Mouse (Mus musculus) forebrain, embryonic 12.5 days (tissue): ENCODE measurements around the gene Cemip. TPM values are rescaled to one million over a fixed set of nuclear protein-coding genes. Genes with fewer than 3 reads are reported as not detected.

Source experiments
- ATAC-seq: fragments of 200-750 bp; cut with Nextera tagmentation; 2 replicates; pipeline ENCODE4 v1.8.0; 2017; ENCODE audit warnings: moderate TSS enrichment; ENCODE audit not compliant: low FRiP score
- H3K27ac ChIP-seq: fragments of 300-500 bp; sonication (generic); 2 replicates; pipeline ENCODE4 v1.5.1; 2016; ENCODE audit warnings: mild to moderate bottlenecking
- H3K27me3 ChIP-seq: fragments of 300-500 bp; sonication (generic); 2 replicates; pipeline ENCODE4 v1.6.1; 2016; ENCODE audit warnings: mild to moderate bottlenecking
- H3K36me3 ChIP-seq: fragments of 300-500 bp; sonication (generic); replicated peaks from 2 replicates; pipeline ENCODE4 v1.6.1; 2016; ENCODE audit warnings: mild to moderate bottlenecking
- H3K4me1 ChIP-seq: fragments of 300-500 bp; sonication (generic); 2 replicates; pipeline ENCODE4 v1.6.1; 2016
- H3K4me2 ChIP-seq: fragments of 300-500 bp; sonication (generic); 2 replicates; pipeline ENCODE4 v1.6.1; 2016; ENCODE audit warnings: mild to moderate bottlenecking, moderate library complexity
- H3K4me3 ChIP-seq: fragments of 300-500 bp; sonication (generic); replicated peaks from 2 replicates; pipeline ENCODE4 v1.5.1; 2016; ENCODE audit warnings: mild to moderate bottlenecking
- H3K9ac ChIP-seq: fragments of 300-500 bp; sonication (generic); 2 replicates; pipeline ENCODE4 v1.6.1; 2016; ENCODE audit warnings: mild to moderate bottlenecking
- H3K9me3 ChIP-seq: fragments of 300-500 bp; sonication (generic); 2 replicates; pipeline ENCODE4 v1.6.1; 2016
- WGBS: fragments of 180-500 bp; shearing (Covaris S2); methylation state at CpG from one replicate; pipeline ENCODE4 v1.1.7; 2016; 5-methylcytosine and 5-hydroxymethylcytosine counted together
- polyA plus RNA-seq: library from polyadenylated mRNA; unstranded; fragments of >200 nt; fragmentation: Nextera tagmentation; extraction: Ambion mirVana; gene quantifications from 2 replicates; pipeline ENCODE4 v1.2.1, GENCODE M21; 2016

Gene Cemip
- polyA plus RNA-seq, 1 experiment from 2014 or later, result 0.63 TPM

GRCm38 (mm10) chr7:84042726-84043125, 43.6 kb downstream of the Cemip start:
- Histone ChIP-seq H3K9me3 (no peaks in the 10 kb centered on the region), H3K9ac (no peak overlapping the region), H3K36me3 (no peaks in the 10 kb centered on the region), H3K4me2 (no peak overlapping the region), H3K27ac (no peak overlapping the region), H3K27me3 (no peaks in the 10 kb centered on the region), H3K4me3 (no peak overlapping the region), H3K4me1 (no peaks in the 10 kb centered on the region)
- WGBS, result 76% methylated on average over 1 of the region's 1 CpGs
- ATAC-seq, result no peak

GRCm38 (mm10) chr7:84039856-84040522, 46.3 kb downstream of the Cemip start:
- Histone ChIP-seq H3K27ac (no peak overlapping the region), H3K4me2 (no peak overlapping the region), H3K4me1 (no peaks in the 10 kb centered on the region), H3K36me3 (no peaks in the 10 kb centered on the region), H3K4me3 (no peak overlapping the region), H3K27me3 (no peaks in the 10 kb centered on the region), H3K9me3 (no peaks in the 10 kb centered on the region), H3K9ac (no peak overlapping the region)
- ATAC-seq, result no peak
- 70% methylated on average over 8 of the region's 8 CpGs for WGBS

- Histone ChIP-seq H3K4me2 (no peak overlapping the region), H3K27me3 (no peaks in the 10 kb centered on the region), H3K4me1 (no peaks in the 10 kb centered on the region), H3K36me3 (no peaks in the 10 kb centered on the region), H3K9ac (no peak overlapping the region), H3K4me3 (no peak overlapping the region), H3K27ac (no peak overlapping the region), H3K9me3 (no peaks in the 10 kb centered on the region)
- WGBS, result 97% methylated on average over 10 of the region's 10 CpGs
- no peak for ATAC-seq
Observed at GRCm38 (mm10) chr7:84038642-84039041, 47.7 kb downstream of the Cemip start.

GRCm38 (mm10) chr7:84032831-84033230, 53.5 kb downstream of the Cemip start:
- H3K36me3 ChIP-seq, result no peaks in the 10 kb centered on the region
- WGBS, result 84% methylated on average over 1 of the region's 1 CpGs

DNA sequence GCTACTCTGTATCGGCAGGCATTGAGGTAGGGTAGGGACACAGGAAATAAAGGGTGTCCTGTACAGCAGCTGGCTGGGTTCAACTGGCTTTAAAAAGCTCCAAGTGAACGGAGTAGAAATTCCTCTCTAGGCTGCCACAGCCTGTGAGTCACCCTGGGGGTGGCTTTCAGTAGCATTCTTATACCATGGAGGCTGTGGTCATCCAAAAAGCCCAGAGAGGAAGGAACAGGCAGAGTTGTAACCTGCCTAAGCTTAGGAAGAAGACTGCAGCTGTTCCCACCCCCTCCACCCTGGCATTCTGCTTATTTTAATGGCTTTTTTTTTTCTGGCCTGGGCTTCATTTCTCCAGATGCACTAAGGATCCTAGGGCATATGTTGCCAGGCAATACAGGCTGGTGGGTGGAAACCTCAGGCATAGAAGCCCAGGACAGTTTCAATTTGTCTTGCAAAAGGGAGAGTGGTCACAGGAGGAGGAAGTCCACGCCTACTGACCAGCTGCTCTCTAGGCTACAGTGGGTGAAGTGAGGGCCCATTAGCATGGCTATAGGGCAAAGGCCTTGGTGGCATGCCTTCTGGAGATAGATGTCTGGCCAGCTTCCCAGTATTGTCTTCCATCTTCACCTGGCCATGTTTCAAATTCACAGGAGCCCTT, 57.1 kb downstream of the Cemip start:
- WGBS, result 75% methylated on average over 3 of the region's 3 CpGs
- Histone ChIP-seq H3K27me3 (no peaks in the 10 kb centered on the region), H3K36me3 (no peaks in the 10 kb centered on the region), H3K4me1 (no peaks in the 10 kb centered on the region), H3K4me3 (no peak overlapping the region), H3K4me2 (no peak overlapping the region), H3K9me3 (no peaks in the 10 kb centered on the region), H3K27ac (no peak overlapping the region), H3K9ac (no peak overlapping the region)
- no peak for ATAC-seq

More at GRCm38 (mm10) chr7:84032831-84033230, 53.5 kb downstream of the Cemip start:
- Histone ChIP-seq H3K27ac (no peak overlapping the region), H3K4me2 (no peak overlapping the region), H3K9me3 (no peaks in the 10 kb centered on the region), H3K9ac (no peak overlapping the region), H3K4me3 (no peak overlapping the region), H3K4me1 (no peaks in the 10 kb centered on the region), H3K27me3 (no peaks in the 10 kb centered on the region)
- ATAC-seq, result no peak

- Histone ChIP-seq H3K4me2 (no peak overlapping the region), H3K4me1 (no peaks in the 10 kb centered on the region), H3K27me3 (no peaks in the 10 kb centered on the region), H3K27ac (no peak overlapping the region), H3K9ac (no peak overlapping the region), H3K4me3 (no peak overlapping the region), H3K36me3 (no peaks in the 10 kb centered on the region), H3K9me3 (no peaks in the 10 kb centered on the region)
- 83% methylated on average over 4 of the region's 4 CpGs for whole genome bisulfite sequencing
- ATAC-seq, result no peak
Observed at GRCm38 (mm10) chr7:84028368-84028767, 57.9 kb downstream of the Cemip start.

DNA sequence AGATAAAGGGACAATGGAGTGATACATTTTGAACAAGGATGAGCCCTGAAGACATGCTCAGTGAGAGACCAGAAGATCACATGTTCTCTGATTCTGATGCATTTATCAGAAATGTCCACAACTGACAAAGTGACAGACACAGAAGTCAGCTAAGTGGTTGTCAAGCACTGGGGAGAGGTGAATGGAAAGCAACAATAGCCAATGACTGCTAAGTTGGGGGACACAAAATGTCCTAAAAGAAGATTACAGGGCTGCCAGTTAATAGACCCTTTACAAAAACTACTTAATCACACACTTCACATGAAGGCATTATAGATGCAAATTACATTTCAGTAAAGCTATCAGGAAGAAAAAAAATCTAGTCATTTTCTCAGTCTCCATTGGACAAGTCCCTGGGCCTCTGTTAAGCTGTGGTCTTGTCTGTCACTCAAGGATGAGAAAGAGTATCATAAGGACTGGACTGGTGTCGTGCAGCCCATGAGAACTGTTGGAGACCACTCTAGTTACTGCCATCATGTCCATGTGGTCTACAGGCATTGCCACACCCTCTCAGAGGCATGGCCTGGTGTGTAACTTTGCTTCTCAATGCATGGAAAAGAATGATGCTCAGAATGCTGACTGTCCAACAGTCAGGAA, 59.2 kb downstream of the Cemip start:
- H3K27ac ChIP-seq, result no peak overlapping the region
- H3K4me1 ChIP-seq, result no peaks in the 10 kb centered on the region
- ATAC-seq, result peak; percentile 60; the same call in 1 of the 2 replicates
- H3K4me3 ChIP-seq, result no peak overlapping the region
- no peak overlapping the region for H3K4me2 ChIP-seq
- H3K27me3 ChIP-seq, result no peaks in the 10 kb centered on the region
- H3K9ac ChIP-seq, result no peak overlapping the region
- H3K9me3 ChIP-seq, result no peaks in the 10 kb centered on the region
- 62% methylated on average over 1 of the region's 1 CpGs for WGBS
- no peaks in the 10 kb centered on the region for H3K36me3 ChIP-seq

- no peak overlapping the region for H3K9ac ChIP-seq
- no peaks in the 10 kb centered on the region for H3K36me3 ChIP-seq
- H3K4me3 ChIP-seq, result no peak overlapping the region
- no peak for ATAC-seq
- no peak overlapping the region for H3K4me2 ChIP-seq
- no peaks in the 10 kb centered on the region for H3K9me3 ChIP-seq
- WGBS, result 86% methylated on average over 4 of the region's 4 CpGs
- no peak overlapping the region for H3K27ac ChIP-seq
- H3K4me1 ChIP-seq, result no peaks in the 10 kb centered on the region
- no peaks in the 10 kb centered on the region for H3K27me3 ChIP-seq
Observed at GRCm38 (mm10) chr7:84026090-84026489, 60.2 kb downstream of the Cemip start.

GRCm38 (mm10) chr7:84023466-84023865, 62.8 kb downstream of the Cemip start:
- Histone ChIP-seq H3K36me3 (no peaks in the 10 kb centered on the region), H3K9ac (no peak overlapping the region), H3K4me1 (0 out of 2 replicates have a peak, but pooled peaks cover under 1% of the 10 kb centered on the region), H3K4me3 (no peak overlapping the region), H3K9me3 (no peaks in the 10 kb centered on the region), H3K27me3 (no peaks in the 10 kb centered on the region), H3K27ac (no peak overlapping the region), H3K4me2 (no peak overlapping the region)
- ATAC-seq, result no peak
- 77% methylated on average over 6 of the region's 6 CpGs for WGBS

- Histone ChIP-seq H3K4me3 (no peak overlapping the region), H3K4me2 (no peak overlapping the region), H3K9ac (no peak overlapping the region), H3K36me3 (no peaks in the 10 kb centered on the region), H3K9me3 (no peaks in the 10 kb centered on the region), H3K27me3 (no peaks in the 10 kb centered on the region), H3K4me1 (0 out of 2 replicates have a peak, but pooled peaks cover 4% of the 10 kb centered on the region), H3K27ac (no peak overlapping the region)
- no peak for ATAC-seq
- 90% methylated on average over 3 of the region's 3 CpGs for WGBS
Observed at GRCm38 (mm10) chr7:84022462-84022861, 63.8 kb downstream of the Cemip start.

DNA sequence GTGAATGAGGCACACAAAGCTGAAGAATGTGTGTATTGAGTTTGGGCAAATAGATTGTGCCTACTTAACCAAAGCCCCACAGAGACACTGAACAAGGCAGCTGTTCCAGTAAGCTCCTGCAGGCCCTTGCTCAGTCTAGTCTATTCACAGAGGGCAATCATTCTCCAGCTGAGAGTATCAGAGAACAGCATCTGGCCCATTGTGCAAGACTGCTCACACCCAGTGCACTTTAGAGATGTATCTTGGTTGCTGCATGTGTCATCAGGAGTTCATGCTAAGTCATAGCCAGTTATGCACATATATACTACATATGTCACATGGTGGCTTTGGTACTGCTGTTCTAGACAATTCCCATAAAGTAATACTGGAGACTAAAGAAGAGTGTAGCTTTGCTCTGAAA, 66.9 kb downstream of the Cemip start:
- H3K4me3 ChIP-seq, result no peak overlapping the region
- no peaks in the 10 kb centered on the region for H3K36me3 ChIP-seq
- H3K9ac ChIP-seq, result no peak overlapping the region
- H3K4me1 ChIP-seq, result 0 out of 2 replicates have a peak, but pooled peaks cover 4% of the 10 kb centered on the region
- H3K27me3 ChIP-seq, result no peaks in the 10 kb centered on the region
- H3K4me2 ChIP-seq, result no peak overlapping the region
- H3K27ac ChIP-seq, result no peak overlapping the region
- no peaks in the 10 kb centered on the region for H3K9me3 ChIP-seq
- ATAC-seq, result no peak

- no peak overlapping the region for H3K4me3 ChIP-seq
- WGBS, result 81% methylated on average over 5 of the region's 5 CpGs
- no peaks in the 10 kb centered on the region for H3K36me3 ChIP-seq
- H3K4me1 ChIP-seq, result 0 out of 2 replicates have a peak, but pooled peaks cover 4% of the 10 kb centered on the region
- H3K27ac ChIP-seq, result no peak overlapping the region
- no peak for ATAC-seq
- H3K4me2 ChIP-seq, result no peak overlapping the region
- no peak overlapping the region for H3K9ac ChIP-seq
- H3K27me3 ChIP-seq, result no peaks in the 10 kb centered on the region
- no peaks in the 10 kb centered on the region for H3K9me3 ChIP-seq
Observed at GRCm38 (mm10) chr7:84018291-84019266, 67.7 kb downstream of the Cemip start.
